22 mouse cellular contexts compared by ENCODE assay signal in the genomic region with DNA sequence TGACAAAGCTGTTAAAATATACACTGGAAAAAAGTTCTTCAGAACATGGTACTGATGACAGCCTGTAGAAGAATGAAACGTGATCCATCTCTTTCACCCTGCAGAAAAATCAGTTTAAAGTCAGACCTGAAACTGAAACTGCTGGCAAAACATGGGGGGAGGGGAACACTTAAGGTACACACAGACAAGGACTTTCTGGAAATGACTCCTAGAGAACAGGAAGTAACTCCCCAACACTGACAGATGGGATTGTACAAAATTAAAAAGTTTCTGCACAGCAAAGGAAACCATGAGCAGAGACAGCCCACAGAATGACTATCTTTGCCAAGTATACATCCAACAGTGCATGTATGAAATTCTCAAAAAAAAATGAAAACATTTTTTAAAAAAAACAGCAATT. TPM values are rescaled to one million over a fixed set of nuclear protein-coding genes. Genes with fewer than 3 reads are reported as not detected.
DNase-seq lines count a peak whose midpoint lies in the region; ATAC-seq and TF ChIP-seq lines count a peak whose summit lies in the region.
"Had no signal": no experiment of that assay in that cellular context is flagged by ENCODE, and none has a peak within 500 bp of the region (broad histone marks: within the 10 kb centered on the region; RNA-seq: fewer than 3 reads in every experiment).

No protein-coding gene starts in this region.

- no peak overlapping the region for H3K4me3 ChIP-seq in kidney, postnatal 0 days (replicated peaks; ENCODE audit: low read depth, low read length)
- no peak overlapping the region for H3K4me3 ChIP-seq in thymus, adult 2 months (ENCODE audit: control insufficient read depth, insufficient read depth, low read length)
- H3K4me3 ChIP-seq: forebrain, embryonic 10.5 days; heart, embryonic 13.5 days; hindbrain, embryonic 12.5 days; midbrain, embryonic 10.5 days; stomach, embryonic 15.5 days had no signal

- H3K9ac ChIP-seq in kidney, postnatal 0 days (ENCODE audit: low read depth, low read length): no peak overlapping the region
- H3K9ac ChIP-seq: heart, embryonic 13.5 days; hindbrain, embryonic 12.5 days; liver, postnatal 0 days; stomach, embryonic 15.5 days had no signal

- H3K27ac ChIP-seq in kidney, postnatal 0 days: no peak overlapping the region
- no peak overlapping the region for H3K27ac ChIP-seq in thymus, adult 2 months (ENCODE audit: control insufficient read depth, insufficient read depth, low read length)
- H3K27ac ChIP-seq: forebrain, embryonic 10.5 days; heart, embryonic 13.5 days; hindbrain, embryonic 12.5 days; midbrain, embryonic 10.5 days; stomach, embryonic 15.5 days had no signal

- no peaks in the 10 kb centered on the region for H3K9me3 ChIP-seq in kidney, postnatal 0 days (replicated peaks; ENCODE audit: low read length)
- H3K9me3 ChIP-seq: forebrain, embryonic 10.5 days; heart, embryonic 13.5 days; hindbrain, embryonic 12.5 days; midbrain, embryonic 10.5 days; stomach, embryonic 15.5 days had no signal

- 41% methylated on average over 1 of the region's 1 CpGs for WGBS in kidney, postnatal 0 days
- 63% methylated on average over 1 of the region's 1 CpGs for WGBS in thymus, adult 2 months

- no peaks in the 10 kb centered on the region for H3K4me1 ChIP-seq in kidney, postnatal 0 days (replicated peaks; ENCODE audit: insufficient read depth, low read length)
- no peaks in the 10 kb centered on the region for H3K4me1 ChIP-seq in thymus, adult 2 months (replicated peaks; ENCODE audit: control insufficient read depth, insufficient read depth, low read length)
- H3K4me1 ChIP-seq: forebrain, embryonic 10.5 days; heart, embryonic 13.5 days; hindbrain, embryonic 12.5 days; midbrain, embryonic 10.5 days; stomach, embryonic 15.5 days had no signal

- H3K4me2 ChIP-seq in kidney, postnatal 0 days (ENCODE audit: low read length): no peak overlapping the region
- H3K4me2 ChIP-seq: heart, embryonic 13.5 days; hindbrain, embryonic 12.5 days; liver, embryonic 11.5 days; stomach, embryonic 15.5 days had no signal

- H3K27me3 ChIP-seq in kidney, postnatal 0 days (ENCODE audit: insufficient read depth, low read length): no peaks in the 10 kb centered on the region
- H3K27me3 ChIP-seq in thymus, adult 2 months (ENCODE audit: control insufficient read depth, insufficient read depth, low read length): no peaks in the 10 kb centered on the region
- H3K27me3 ChIP-seq: heart, embryonic 13.5 days; hindbrain, embryonic 12.5 days; stomach, embryonic 15.5 days had no signal

- no peak for DNase-seq in frontal cortex, postnatal 10 days (ENCODE audit: low spot score in 2 of 2)
- peak; percentile 1 for DNase-seq in kidney, postnatal 0 days (ENCODE audit: low spot score)
- DNase-seq in kidney, adult 11 months: no peak
- DNase-seq in right cerebral cortex, adult 18-20 months: peak; percentile 9
- no peak for DNase-seq in right cerebral cortex, postnatal 25 days
- no peak for DNase-seq in adipocyte (ENCODE audit: low spot score)
- DNase-seq in thymus, adult 2 months: no peak
- DNase-seq: adrenal gland, adult 8-10 months; cerebellum, adult 18-20 months; cerebellum, postnatal 14 days; heart, postnatal 14 days; kidney, adult 18-20 months; layer of hippocampus, postnatal 36 days; liver, postnatal 0 days had no signal

- peak; percentile 76; the same call in 1 of the 2 replicates for ATAC-seq in frontal cortex, adult (ENCODE audit: low TSS enrichment)
- no peak for ATAC-seq in kidney, postnatal 0 days (replicated peaks; ENCODE audit: low FRiP score, low read depth)
- ATAC-seq: forebrain, embryonic 16.5 days; liver, postnatal 0 days had no signal

- TF ChIP-seq POLR2A in thymus, adult 2 months (IDR thresholded peaks at IDR 0.05; ENCODE audit: control insufficient read depth, extremely low read depth, insufficient read depth, low read length, poor library complexity): no peak

- TF ChIP-seq CTCF in kidney, postnatal 0 days (IDR thresholded peaks at IDR 0.05; ENCODE audit: low read depth): no peak
- no peak for TF ChIP-seq CTCF in thymus, adult 2 months (IDR thresholded peaks at IDR 0.05; ENCODE audit: borderline replicate concordance, control insufficient read depth, extremely low read depth, insufficient read depth, low read length, poor library complexity)

- H3K36me3 ChIP-seq in kidney, postnatal 0 days (ENCODE audit: insufficient read depth, low read length): 0 out of 2 replicates have a peak, but pooled peaks cover 5% of the 10 kb centered on the region
- peaks cover 14% of the 10 kb centered on the region; the same call in 1 of the 2 replicates for H3K36me3 ChIP-seq in thymus, adult 2 months (ENCODE audit: control insufficient read depth, insufficient read depth, low read length)
- H3K36me3 ChIP-seq: stomach, embryonic 15.5 days had no signal

RNA-seq across cellular contexts. Expression of a gene that starts 35.5 kb away (rescaled TPM):
- polyA plus RNA-seq in kidney, postnatal 0 days (2015; fragmentation: Nextera tagmentation; extraction: Ambion mirVana): 22.0 and 22.1 TPM in 2 replicates
- 14.3 and 15.3 TPM in 2 replicates for polyA plus RNA-seq in thymus, adult 2 months (2012; rRNA removed)

Comparison
In these comparisons a context has a peak if more than half of its experiments do, and no peak if none do; other contexts are left out.
1. DNase-seq: peak in kidney, postnatal 0 days (single experiment) and right cerebral cortex, adult 18-20 months (single experiment); none in frontal cortex, postnatal 10 days (0 of 2), kidney, adult 11 months (single experiment), right cerebral cortex, postnatal 25 days (single experiment), adipocyte (single experiment) and thymus, adult 2 months (single experiment).